Comparison of ENCODE assay signal across 16 mouse cellular contexts in genomic region chr2:173784884-173785283, GRCm38 (mm10).
"Had no signal": no experiment of that assay in that cellular context is flagged by ENCODE, and none has a peak within 500 bp of the region (broad histone marks: within the 10 kb centered on the region; RNA-seq: fewer than 3 reads in every experiment).

No protein-coding gene starts in this region.

- H3K9ac ChIP-seq: liver, embryonic 13.5 days; midbrain, embryonic 15.5 days; neural tube, embryonic 12.5 days had no signal

- H3K4me2 ChIP-seq: liver, embryonic 13.5 days; midbrain, embryonic 11.5 days; midbrain, embryonic 15.5 days; neural tube, embryonic 12.5 days had no signal

- H3K27ac ChIP-seq: kidney, postnatal 0 days; layer of hippocampus, adult 2 months; liver, embryonic 13.5 days; midbrain, embryonic 15.5 days; neural tube, embryonic 12.5 days; stomach, postnatal 0 days had no signal

- ATAC-seq: midbrain, embryonic 15.5 days had no signal

- H3K4me3 ChIP-seq: layer of hippocampus, adult 2 months; liver, embryonic 13.5 days; megakaryocyte, embryonic 14.5 days; midbrain, embryonic 15.5 days; neural tube, embryonic 12.5 days had no signal

- DNase-seq: kidney, adult 9 months; kidney, postnatal 4 days; left cerebral cortex, postnatal 4 days; liver, embryonic 13.5 days; lung, adult 2 months; lung, postnatal 36 days; retina, postnatal 1 day; right cerebral cortex, postnatal 4 days; thymus, postnatal 4 days had no signal

- H3K9me3 ChIP-seq: liver, embryonic 13.5 days; megakaryocyte, embryonic 14.5 days; midbrain, embryonic 15.5 days had no signal

- H3K27me3 ChIP-seq: liver, embryonic 13.5 days; megakaryocyte, embryonic 14.5 days; midbrain, embryonic 15.5 days; neural tube, embryonic 12.5 days had no signal
